Mouse (Mus musculus) kidney, adult 2 months (tissue): ENCODE results near the gene Kcnq1. TPM values are rescaled to one million over a fixed set of nuclear protein-coding genes. Genes with fewer than 3 reads are reported as not detected.

ENCODE experiments used
- DNase-seq: peaks from one replicate; pipeline ENCODE4 v3.0.0; 2021
- H3K27ac ChIP-seq: fragments of 200-500 bp; 2 replicates; pipeline ENCODE4 v1.5.1; 2012; ENCODE audit warnings: low read depth, low read length, control low read depth, inconsistent platforms; ENCODE audit not compliant: insufficient read depth
- H3K27me3 ChIP-seq: fragments of 200-500 bp; replicated peaks from 2 replicates; pipeline ENCODE4 v1.6.1; 2012; ENCODE audit warnings: mild to moderate bottlenecking, moderate library complexity, low read length, inconsistent platforms; ENCODE audit not compliant: control insufficient read depth, insufficient read depth
- H3K36me3 ChIP-seq: fragments of 200-500 bp; 2 replicates; pipeline ENCODE4 v1.6.1; 2012; ENCODE audit warnings: mild to moderate bottlenecking, moderate library complexity, low read length, inconsistent platforms; ENCODE audit not compliant: control insufficient read depth, insufficient read depth
- H3K4me1 ChIP-seq: fragments of 200-500 bp; 2 replicates; pipeline ENCODE4 v1.6.1; 2011; ENCODE audit warnings: low read length; ENCODE audit not compliant: control insufficient read depth, insufficient read depth
- H3K4me3 ChIP-seq: fragments of 200-500 bp; 2 replicates; pipeline ENCODE4 v1.5.1; 2011; ENCODE audit warnings: mild to moderate bottlenecking, low read depth, low read length, control low read depth; ENCODE audit not compliant: insufficient read depth
- CTCF ChIP-seq: fragments of 200-500 bp; conservative IDR thresholded peaks from 2 replicates; pipeline ENCODE4 v1.5.1; 2011; ENCODE audit warnings: low read depth, mild to moderate bottlenecking, control low read depth, low read length, moderate library complexity, mixed read lengths; ENCODE audit not compliant: insufficient read depth, insufficient read length
- POLR2A ChIP-seq: fragments of 200-500 bp; IDR thresholded peaks from one replicate; pipeline ENCODE4 v1.6.1; 2011; ENCODE audit warnings: low read depth, low read length, control low read depth
- WGBS: fragments of 180-500 bp; shearing (Covaris S2); methylation state at CpG from one replicate; pipeline ENCODE4 v1.1.7; 2018; 5-methylcytosine and 5-hydroxymethylcytosine counted together
- polyA plus RNA-seq: library from polyadenylated mRNA; depleted of rRNA; stranded (reverse); fragments of >200 nt; gene quantifications from 2 replicates; pipeline ENCODE4 v1.2.3, GENCODE M21; 2012; rRNA removed

Gene Kcnq1
- polyA plus RNA-seq, 1 experiment: 24.0 TPM

DNA sequence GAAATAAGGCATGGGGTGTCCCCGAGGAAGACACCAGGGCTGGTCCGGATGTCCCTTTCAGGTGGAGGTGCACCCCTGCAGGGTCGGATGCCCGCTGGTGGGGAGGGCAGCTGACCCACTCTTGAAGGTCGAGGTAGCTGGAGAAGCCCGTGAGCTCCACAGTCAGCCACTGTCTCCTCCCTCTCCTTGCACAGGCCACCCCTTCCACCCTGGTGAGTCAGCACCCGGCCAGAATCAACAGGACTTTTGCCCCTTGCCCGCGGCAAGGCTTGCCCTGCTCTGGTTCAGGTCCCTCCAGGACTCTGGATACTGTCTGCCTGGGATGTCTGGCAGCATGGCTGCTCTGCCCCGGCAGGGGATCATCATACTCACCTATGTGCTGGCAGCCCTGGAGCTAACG, 369.7 kb downstream of the Kcnq1 start:
- peaks cover 4% of the 10 kb centered on the region; the same call in 1 of the 2 replicates for H3K4me1 ChIP-seq
- no peaks in the 10 kb centered on the region for H3K27me3 ChIP-seq
- TF ChIP-seq POLR2A (no peak), CTCF (no peak)
- no peaks in the 10 kb centered on the region for H3K36me3 ChIP-seq
- peak overlapping the region; percentile 89 for H3K27ac ChIP-seq
- peak overlapping the region; percentile 35 for H3K4me3 ChIP-seq
- 30% methylated on average over 11 of the region's 11 CpGs for WGBS
- DNase-seq: peak; percentile 93

Other genes with a start within 250 kb of the Kcnq1 start
- 2.2 and 5.9 TPM in 2 replicates for gene Th, start 175.2 kb upstream of the Kcnq1 start, polyA plus RNA-seq
- gene Ascl2, start 137.1 kb upstream of the Kcnq1 start, polyA plus RNA-seq: 0.11 and 0.30 TPM in 2 replicates
- 0.99 and 5.1 TPM in 2 replicates for gene Tspan32, start 101.3 kb upstream of the Kcnq1 start, polyA plus RNA-seq
- gene Cd81, start 53.6 kb upstream of the Kcnq1 start, polyA plus RNA-seq: 801 and 824 TPM in 2 replicates
- 64.8 and 74.5 TPM in 2 replicates for gene Tssc4, start 37.1 kb upstream of the Kcnq1 start, polyA plus RNA-seq
- 0.03 TPM in 2 replicates for gene Trpm5, start 11.7 kb upstream of the Kcnq1 start, polyA plus RNA-seq